Mouse (Mus musculus) heart, adult 2 months (tissue): ENCODE measurements around the gene Olfr732.

ENCODE experiments used
- CTCF ChIP-seq: fragments of 200-600 bp; IDR thresholded peaks from 2 replicates; pipeline ENCODE4 v1.8.1; 2022; ENCODE audit warnings: antibody characterized with exemption, mild to moderate bottlenecking, moderate library complexity
- EP300 ChIP-seq: fragments of 200-500 bp; IDR thresholded peaks from 2 replicates; pipeline ENCODE4 v1.6.1; 2011; ENCODE audit warnings: low read depth, low read length, control low read depth; ENCODE audit not compliant: insufficient read depth
- POLR2A ChIP-seq: fragments of 200-500 bp; IDR thresholded peaks from 2 replicates; pipeline ENCODE4 v1.6.1; 2011; ENCODE audit warnings: mild to moderate bottlenecking, low read depth, low read length, control low read depth; ENCODE audit not compliant: insufficient read depth

- TF ChIP-seq CTCF = no peak
- no peak for TF ChIP-seq EP300
- TF ChIP-seq POLR2A = no peak
These were observed at the start of gene Olfr732 for GRCm38 (mm10) chr14:50284106-50284505.
